Mouse (Mus musculus) mesoderm, embryonic 11.5 days (tissue): Measurements from ENCODE around the gene Mpc1.
"Not testable (repeated sequence)": the region's sequence is repeated elsewhere in the genome, so short reads cannot be mapped to it uniquely, and the experiment has no call there.

Experiments
- DNase-seq: peaks from one replicate; pipeline ENCODE4 v3.0.0-alpha.2; 2012; ENCODE audit warnings: low read depth, low spot score

Gene Mpc1

DNA sequence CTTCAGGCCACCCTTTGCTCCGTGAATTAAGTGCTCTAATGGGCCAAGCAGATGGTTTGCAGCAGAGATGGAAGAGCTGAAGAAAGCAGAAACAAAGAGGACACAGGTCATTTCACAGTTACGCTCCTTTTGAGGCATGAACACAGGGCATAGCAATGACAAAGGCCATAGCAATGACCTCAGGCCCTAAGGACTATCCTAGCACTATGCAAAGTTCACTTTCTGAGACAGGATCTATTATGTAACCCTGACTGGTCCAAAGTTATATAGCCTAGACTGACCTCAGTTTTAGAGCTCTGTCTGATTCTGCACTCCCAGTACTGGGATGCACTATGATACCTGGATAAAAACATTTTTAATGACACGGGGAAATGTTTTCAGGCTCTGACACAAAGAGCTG lies 4.3 kb upstream of the Mpc1 start:
- no peak for DNase-seq

DNA sequence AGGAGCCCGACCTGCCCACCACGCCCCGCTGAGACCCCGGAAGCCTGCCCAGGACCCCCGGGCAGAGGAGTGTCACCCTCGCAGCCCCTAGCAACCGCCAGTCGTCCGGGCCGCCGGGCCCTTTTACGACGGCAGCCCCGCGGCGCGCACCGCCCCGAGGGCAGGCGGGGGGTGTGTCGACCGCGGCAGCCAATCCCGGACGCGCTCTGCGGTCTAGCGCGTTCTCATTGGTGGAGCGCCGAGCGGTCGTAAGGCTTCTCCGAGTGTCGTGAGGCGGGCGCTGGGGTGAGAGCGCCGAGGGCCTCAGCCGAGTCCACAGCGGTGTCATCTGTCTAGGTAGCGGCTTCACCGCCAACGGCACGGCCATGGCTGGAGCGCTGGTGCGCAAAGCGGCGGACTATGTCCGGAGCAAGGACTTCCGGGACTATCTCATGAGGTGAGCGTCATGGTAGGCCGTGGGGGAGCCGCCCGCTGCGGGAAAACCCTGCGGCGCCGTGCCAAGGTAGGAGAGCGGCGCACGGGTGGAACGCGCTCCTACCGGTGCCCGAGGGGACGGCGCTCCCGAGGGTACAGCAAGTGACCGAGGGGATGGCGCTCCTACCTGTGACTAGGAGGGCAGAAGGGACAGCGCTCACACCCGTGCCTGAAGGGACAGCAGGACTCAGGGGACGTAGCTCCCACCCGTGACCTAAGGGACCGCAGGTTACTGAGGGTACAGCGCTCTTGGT lies 986 bp downstream of the Mpc1 start:
- peak; percentile 97 for DNase-seq

DNA sequence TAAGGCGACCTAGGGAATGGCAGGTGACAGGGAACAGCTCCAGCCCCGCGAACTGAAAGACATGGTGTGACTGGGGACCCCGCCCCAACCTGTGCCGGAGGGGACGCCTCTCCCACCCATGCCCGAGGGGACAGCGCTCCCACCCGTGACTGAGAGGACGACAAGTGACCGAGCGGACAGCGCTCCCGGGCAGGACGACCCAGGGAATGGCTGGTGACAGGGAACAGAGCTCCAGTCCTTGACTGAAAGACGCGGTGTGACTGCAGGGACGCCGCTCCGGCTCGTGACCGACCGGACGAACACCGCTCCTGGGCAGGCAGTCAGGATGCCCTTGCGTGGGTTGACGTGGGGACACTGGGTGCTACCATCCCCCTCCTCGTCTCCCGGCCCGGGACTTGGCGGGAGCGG lies 1.6 kb downstream of the Mpc1 start:
- DNase-seq, result no peak

DNA sequence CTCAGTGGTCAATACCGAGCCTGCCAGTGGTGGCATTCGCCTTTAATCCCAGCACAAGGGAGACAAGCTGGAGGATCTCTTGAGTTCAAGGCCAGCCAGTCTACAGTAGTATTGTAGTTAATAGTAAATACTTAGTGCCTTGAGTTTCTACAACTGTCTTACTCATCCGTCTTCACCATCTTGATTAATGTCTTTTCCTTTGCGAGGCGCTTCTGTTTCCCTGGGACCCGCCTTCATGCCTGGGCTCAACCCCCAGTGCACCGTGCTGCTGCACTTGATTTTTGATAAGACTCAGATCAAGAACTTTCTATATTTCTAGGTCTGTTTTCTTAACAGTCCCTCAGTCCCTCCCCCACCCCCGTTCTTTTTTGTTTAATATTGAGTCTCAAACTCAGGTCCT lies 2.4 kb downstream of the Mpc1 start:
- DNase-seq, result no peak

DNA sequence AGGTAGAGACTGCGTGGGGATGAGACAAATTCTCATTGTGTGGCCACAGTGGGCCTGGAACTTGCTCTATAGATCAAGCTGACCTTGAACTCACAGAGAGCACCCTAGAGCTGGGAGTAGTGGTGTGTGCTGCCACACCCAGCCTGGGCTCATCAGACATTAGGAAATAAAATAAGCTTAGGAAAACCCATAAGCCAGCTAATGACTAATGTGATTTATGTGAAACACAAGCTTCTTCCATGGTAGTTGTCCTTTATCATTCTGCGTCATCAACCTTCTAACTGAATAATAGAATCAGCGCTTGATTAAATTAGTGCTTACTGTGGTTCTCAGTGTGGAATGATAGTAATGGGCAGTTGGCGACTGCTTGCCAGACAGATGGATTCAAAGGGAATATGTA lies 4.3 kb downstream of the Mpc1 start:
- no peak for DNase-seq

DNA sequence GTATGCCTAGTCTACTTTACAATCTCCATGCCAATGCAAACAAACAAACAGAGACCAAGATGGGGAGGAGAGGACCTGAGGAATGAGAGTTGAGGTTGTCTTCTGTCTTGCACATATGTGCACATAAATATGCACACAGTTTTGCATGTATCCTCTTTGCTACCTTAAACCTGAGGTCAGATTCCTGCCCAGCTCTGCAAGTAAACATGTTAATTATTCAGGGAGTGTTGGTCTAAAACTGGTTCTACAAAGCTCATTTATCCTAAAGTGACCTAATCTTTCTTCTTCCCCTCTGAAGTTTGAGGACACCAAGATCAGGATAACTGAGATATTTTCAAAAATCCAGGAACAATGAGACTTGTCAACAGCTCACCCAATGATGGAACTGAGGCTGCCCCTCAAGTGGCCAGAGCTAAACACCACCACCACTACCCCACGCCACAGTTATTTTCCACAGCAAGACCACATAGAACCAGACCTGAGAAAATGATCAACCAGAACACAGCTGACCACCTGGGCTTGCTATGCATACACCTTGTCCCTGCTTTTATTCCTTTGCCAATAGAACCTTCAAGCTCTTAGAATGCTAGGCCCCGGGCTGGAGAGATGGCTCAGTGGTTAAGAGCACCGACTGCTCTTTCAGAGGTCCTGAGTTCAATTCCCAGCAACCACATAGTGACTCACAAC lies 7.4 kb downstream of the Mpc1 start:
- DNase-seq, result no peak

DNA sequence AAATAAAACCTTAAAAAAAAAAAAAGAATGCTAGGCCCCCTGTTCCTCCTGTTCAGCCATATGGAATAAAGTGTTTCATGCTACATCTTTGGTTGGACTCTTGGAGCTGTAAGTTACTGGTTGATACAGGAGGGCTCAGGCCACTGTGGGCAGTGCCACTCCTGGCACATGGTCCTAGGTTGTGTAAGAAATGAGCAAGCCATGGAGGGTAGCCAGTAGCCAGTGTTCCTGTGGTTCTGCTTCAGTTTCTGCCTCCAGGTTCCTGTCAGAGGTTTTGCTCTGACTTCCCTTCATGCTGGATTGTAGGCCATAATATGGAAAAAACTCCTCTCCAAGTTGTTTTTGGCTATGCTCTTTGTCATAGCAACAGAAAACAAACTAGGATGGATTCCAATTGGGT lies 8.0 kb downstream of the Mpc1 start:
- DNase-seq, result no peak

DNA sequence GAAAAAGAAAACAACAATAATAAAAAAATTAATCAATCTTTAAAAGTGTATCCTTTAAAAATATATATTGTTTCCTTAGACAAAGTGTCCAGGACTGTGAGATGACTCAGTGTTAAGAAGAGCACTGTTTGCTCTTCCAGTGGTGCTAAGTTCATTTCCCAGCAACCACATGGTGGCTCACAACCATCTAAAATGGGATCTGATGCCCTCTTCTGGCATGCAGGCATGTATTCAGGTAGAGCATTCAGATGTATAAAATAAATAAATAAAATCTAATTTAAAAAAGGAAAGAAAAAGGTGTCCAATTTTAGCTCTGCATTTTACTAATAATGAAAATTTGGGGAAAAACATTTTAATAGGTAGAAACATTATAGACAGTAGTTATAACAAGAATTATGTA lies 13.1 kb downstream of the Mpc1 start:
- no peak for DNase-seq

DNA sequence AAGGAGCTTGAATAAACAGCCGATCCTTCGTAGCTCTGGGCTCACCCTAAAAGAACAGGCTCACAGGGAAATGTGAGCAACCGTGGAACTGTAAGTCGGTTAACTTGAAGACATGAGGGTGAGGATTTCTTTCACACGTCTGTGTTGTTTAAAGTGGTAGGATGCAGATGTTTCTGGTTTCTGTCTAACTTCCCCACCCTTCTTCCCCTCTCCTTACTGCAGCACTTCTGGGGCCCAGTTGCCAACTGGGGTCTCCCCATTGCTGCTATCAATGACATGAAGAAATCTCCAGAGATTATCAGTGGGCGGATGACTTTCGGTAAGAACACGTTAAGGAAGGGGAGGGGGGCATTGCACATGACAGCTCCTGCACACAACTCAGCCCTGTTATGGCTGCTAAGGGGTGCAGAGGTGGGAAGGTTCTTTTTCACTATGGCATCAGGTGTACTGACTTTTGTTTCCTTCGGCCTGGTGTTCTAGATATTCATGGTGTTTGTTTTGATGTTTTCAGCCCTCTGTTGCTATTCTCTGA lies 13.7 kb downstream of the Mpc1 start:
- no peak for DNase-seq

DNA sequence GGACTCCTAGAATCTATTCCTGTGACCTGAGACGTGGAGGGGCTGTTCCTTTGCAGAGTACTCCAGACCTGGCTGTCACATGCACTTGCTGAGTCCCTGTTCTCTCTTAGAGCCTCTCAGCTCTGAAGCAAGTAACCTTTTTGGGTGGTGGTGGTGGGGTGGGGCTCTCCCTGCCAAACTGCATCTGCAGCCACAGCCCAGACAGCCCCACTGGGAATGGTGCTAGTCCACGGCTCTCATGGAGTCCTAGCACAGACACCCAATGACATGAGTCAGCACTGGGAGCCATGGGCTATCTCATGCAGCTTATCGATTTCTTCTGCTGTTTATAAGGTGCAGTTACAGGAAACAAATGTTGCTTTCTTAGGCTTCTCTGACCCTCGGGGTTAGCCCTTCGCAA lies 15.0 kb downstream of the Mpc1 start:
- no peak for DNase-seq

DNA sequence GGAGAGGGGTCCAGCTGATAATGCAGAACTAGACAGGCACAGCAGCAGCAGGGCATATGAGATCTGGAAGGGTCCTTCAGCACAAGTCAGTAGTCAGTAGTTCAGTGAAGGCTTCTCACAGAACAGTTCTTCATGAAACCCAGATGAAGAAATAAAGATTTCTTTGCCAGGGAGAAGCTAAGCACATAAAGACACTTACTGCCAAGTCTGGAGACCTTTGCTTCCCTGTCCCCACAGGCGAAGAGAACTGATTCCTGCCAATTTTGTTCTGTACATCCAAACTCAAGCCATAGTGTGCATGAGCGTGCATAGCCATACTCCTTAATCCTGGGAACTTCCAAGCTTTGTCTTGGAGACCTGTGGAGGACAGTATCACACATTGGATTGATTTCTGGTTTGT lies 15.6 kb downstream of the Mpc1 start:
- DNase-seq, result no peak

DNA sequence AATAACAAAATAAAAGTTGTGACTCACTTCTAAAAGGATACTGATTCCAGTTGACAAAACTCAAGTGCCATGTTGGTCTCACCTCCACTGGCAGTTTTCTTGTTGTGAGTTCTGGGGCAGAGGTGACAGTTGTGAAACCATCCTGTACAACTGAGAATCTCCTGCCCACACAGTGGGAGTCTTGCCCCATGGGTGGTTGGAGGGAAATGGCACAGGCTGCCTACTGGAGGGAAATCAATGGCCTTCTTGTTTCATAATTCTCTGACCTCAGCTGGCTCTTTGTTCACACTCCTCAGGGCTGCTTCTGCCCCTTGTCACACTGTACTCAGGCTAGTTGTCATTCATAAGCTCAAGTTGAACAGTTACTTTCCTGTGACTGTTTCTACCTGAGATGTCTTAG lies 16.8 kb downstream of the Mpc1 start:
- no peak for DNase-seq

DNA sequence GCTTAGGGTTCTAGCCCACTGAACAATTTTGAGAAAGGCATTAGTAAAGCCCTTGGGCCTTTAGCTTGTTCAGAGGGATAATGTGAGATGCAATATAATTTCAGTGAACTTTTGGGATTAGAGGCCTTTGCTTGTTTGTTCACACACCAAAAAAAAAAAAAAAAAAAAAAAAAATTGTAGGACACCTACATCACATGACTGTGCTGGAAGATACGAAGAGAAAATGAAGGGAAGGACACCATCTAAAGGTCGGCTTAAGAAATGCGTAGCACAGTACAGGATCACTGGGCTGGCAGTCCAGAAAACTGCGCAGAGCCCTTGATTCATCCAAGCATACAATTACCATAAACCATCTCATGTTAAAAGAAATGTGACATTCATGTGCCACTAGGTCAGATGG lies 18.8 kb downstream of the Mpc1 start:
- no peak for DNase-seq

DNA sequence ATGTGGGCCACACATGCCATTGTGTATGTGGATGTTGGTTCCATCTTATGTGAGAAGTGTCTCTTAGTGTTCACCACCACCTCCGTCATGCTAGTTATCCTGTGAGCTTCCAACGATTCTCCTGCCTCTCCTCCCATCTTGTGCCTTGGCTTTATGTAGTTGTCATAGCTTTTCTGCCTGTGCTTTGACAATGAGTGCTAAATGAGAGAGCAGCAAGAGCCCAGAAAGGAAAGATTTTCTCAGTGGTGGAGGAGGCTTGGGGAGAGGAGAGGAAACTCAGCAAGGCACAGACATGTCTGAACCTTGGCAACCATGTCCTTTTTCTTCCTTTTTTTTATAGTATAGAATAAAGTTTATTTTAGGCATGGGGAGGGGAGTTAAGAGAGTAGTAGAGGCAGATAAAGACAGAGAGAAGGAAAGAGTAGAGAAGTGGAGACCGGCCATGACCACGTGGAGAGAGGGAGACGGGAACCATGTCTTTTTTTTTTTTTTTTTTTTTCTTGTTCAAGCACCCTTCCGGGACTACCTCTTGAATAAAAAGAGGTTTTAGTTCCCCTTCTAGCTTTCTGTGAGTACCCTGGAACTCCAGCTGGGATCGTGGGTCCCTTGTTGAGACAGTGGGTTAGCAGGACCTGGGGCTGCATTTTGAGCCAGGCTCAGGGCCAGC lies 20.2 kb downstream of the Mpc1 start:
- DNase-seq, result no peak

DNA sequence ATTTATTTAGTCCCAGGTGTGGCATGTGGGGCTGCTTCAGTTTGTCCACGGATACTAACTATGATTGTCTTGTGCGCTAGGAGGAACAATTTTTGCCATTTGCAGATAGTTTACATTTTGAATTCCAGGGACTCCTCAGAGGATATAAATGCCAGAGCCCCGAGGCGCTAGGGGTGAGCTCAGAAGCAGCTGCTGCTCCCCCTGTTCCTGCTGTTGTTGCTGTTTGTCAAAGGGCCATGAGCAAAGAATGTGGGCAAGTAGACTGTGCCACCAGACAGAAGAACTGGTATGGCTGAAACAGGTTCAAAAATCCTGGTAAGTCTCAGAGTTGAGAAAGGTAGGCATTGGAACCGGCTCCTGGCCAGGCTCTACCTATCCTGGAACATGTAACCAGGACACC lies 21.0 kb downstream of the Mpc1 start:
- DNase-seq, result no peak

DNA sequence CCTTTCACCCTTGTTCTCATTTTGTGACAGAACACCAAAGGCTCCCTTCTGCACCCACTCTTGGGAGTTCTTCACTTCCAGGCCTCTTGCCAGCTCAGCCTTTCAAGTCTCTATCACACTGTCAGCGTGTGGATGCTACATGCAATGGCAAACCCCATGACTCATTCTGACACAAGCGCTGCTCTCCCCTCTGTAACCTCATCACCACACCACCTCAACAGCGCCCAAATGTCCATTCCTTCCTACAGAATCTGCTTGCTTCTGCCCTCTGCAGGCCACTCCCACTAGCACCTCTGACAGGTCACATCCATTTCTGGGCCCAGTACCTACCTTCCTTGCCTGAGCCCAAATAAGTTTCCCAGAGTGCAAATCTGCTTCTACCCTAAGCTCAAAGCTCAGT lies 23.1 kb downstream of the Mpc1 start:
- no peak for DNase-seq

DNA sequence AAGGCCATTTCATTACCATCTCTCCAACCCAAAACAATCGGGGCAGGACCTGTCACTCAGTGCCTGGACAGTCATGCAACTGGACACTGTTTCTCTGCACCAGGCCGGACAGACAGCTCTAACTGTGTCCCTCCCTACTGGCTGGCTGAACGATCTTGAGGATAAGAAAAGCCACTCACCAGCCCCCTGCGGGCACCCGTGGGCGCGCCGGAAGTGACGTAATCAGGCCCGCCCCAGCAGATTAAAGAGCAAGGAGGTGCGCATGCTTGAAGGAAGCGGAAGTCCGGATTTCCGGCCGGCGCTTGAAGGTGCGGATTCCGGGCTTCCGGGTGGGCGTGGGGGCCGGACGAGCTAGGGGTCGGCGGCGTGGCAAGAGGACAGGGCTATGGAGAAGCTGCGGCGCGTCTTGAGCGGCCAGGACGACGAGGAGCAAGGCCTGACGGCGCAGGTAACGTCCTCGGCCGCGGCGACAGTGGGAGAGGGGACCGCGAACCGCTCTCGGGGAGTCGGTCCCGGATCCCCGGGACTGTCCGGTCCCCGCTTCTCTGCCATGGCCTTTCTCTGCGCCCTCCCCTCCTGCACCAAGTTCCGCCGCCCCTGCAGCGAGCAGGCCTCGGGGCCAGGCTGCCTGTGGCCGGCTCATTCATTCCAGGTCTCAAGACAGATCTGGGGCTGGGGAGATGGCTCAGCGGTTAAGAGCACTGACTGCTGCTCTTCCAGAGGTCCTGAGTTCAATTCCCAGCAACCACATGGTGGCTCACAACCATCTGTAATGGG lies 28.3 kb downstream of the Mpc1 start, which contains the start of gene Sft2d1:
Sft2d1 (plus strand) TSS at position 265 of the 777 bp plus-strand sequence.
- DNase-seq, result peak; percentile 95

DNA sequence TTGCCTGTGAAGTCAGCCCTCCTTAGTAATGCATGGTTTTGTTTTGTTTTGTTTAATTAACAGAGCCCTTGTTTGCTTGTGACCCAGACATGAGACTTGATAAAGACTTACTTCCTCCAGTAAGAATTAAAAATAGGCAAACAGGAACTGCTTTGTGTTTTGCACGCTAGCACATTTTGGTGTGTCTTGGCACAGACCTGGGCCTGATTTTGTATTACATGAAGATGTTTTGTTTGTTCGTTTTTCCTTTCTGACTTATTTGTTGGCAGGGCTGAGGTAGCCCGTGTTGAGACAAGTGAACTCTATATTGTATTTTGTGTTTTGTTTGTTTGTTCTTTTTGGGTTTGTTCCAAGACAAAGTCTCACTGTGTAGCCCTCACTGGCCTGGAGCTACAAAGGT lies 29.0 kb downstream of the Mpc1 start:
- no peak for DNase-seq

DNA sequence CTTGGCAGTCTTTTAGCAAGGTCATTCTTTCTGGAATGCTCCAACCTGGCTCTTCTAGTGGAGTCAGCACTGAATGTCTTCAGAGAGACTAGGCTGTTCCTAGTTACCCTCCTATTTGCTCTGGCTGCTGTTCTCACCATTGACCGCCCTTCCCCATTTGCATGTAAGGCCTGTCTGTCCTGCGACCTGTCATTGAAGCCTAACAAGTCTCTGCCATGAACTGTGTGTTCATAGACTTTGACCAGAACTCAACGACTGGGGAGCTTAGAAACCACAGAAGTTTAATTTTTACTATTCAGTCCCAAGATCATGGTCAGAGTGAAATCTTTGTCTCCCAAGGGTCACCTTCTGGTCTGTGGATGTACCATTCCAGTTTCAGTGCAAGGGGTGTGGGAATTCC lies 31.3 kb downstream of the Mpc1 start:
- DNase-seq, result no peak

DNA sequence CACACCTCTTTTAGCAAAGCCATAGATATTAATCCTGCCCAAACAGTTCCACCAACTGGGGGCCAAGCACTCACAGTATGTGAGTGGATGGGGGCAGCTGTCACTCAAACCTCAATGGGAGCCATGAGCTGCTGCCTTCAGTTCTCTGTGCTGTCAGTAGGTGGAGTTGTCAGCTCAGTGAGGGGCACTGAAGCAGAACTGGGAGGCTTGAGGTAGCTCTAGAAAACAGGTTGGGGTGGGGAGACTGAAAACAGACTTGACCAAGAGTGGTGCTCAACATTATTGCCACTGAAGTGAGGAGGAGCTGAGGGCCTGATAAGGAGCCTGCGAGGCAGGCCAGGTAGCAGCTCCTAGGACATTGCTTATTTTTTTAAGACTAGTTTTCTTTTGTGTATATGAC lies 33.5 kb downstream of the Mpc1 start:
- no peak for DNase-seq

DNA sequence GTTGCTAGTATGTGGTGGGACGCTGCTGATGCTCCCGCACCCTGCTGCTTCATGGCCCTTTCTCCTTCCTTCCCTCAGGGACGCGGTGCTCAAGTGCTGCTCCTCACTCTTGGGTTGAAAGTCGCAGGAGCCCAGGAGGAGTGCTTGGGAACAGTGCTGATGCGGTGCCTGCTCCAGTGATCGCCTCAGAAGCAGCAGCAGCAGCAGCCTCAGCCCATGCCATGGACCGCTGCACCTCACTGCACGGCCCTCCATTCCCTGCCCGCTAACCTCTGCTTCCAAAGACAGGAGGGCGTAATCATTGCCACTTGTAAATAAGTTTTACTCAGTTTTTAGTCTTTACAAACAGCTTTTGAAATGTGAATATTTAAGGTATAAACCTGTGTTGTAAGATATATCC lies 44.2 kb downstream of the Mpc1 start:
- DNase-seq, result not testable (repeated sequence)
